In genomic region chr5:147584648-147585047, GRCm38 (mm10) we compare ENCODE assay signal across 15 mouse cellular contexts.
DNase-seq lines count a peak whose midpoint lies in the region; ATAC-seq lines count a peak whose summit lies in the region.
"Had no signal": no experiment of that assay in that cellular context is flagged by ENCODE, and none has a peak within 500 bp of the region (broad histone marks: within the 10 kb centered on the region; RNA-seq: fewer than 3 reads in every experiment).

No protein-coding gene starts in this region.

- no peak for ATAC-seq in heart, embryonic 13.5 days (ENCODE audit: extremely low read depth, insufficient number of reproducible peaks, low FRiP score, low TSS enrichment)
- no peak for ATAC-seq in kidney, embryonic 14.5 days (ENCODE audit: low FRiP score, low TSS enrichment)
- ATAC-seq in lung, embryonic 15.5 days (ENCODE audit: borderline replicate concordance, extremely low read depth, low FRiP score, low TSS enrichment): no peak
- no peak for ATAC-seq in erythroid progenitor cell, adult 5-6 weeks (replicated peaks; ENCODE audit: low FRiP score, poor library complexity, severe bottlenecking)
- no peak for ATAC-seq in hindbrain, embryonic 13.5 days (ENCODE audit: low FRiP score)
- ATAC-seq: forebrain, embryonic 14.5 days had no signal

- H3K4me1 ChIP-seq in heart, embryonic 13.5 days: peaks cover 6% of the 10 kb centered on the region
- H3K4me1 ChIP-seq in kidney, embryonic 14.5 days (ENCODE audit: control insufficient read depth, insufficient read depth, low read length): 0 out of 2 replicates have a peak, but pooled peaks cover 2% of the 10 kb centered on the region
- peaks cover 5% of the 10 kb centered on the region for H3K4me1 ChIP-seq in lung, embryonic 15.5 days
- H3K4me1 ChIP-seq in hindbrain, embryonic 13.5 days (replicated peaks): peaks cover under 1% of the 10 kb centered on the region; the same call in 1 of the 2 replicates
- H3K4me1 ChIP-seq: embryonic facial prominence, embryonic 13.5 days; stomach, embryonic 15.5 days had no signal

- 59% methylated on average over 9 of the region's 9 CpGs for WGBS in heart, embryonic 13.5 days
- WGBS in kidney, embryonic 14.5 days: 72% methylated on average over 9 of the region's 9 CpGs
- WGBS in lung, embryonic 15.5 days: 60% methylated on average over 9 of the region's 9 CpGs
- 77% methylated on average over 9 of the region's 9 CpGs for WGBS in hindbrain, embryonic 13.5 days

- no peak overlapping the region for H3K4me2 ChIP-seq in heart, embryonic 13.5 days
- no peak overlapping the region for H3K4me2 ChIP-seq in kidney, embryonic 14.5 days (replicated peaks; ENCODE audit: low read depth, low read length)
- H3K4me2 ChIP-seq in lung, embryonic 15.5 days: no peak overlapping the region
- H3K4me2 ChIP-seq in hindbrain, embryonic 13.5 days: no peak overlapping the region
- H3K4me2 ChIP-seq: embryonic facial prominence, embryonic 13.5 days; liver, embryonic 15.5 days; midbrain, embryonic 11.5 days; stomach, embryonic 15.5 days had no signal

- H3K9ac ChIP-seq in heart, embryonic 13.5 days: no peak overlapping the region
- H3K9ac ChIP-seq in kidney, embryonic 14.5 days (ENCODE audit: low read depth, low read length): no peak overlapping the region
- no peak overlapping the region for H3K9ac ChIP-seq in lung, embryonic 15.5 days
- H3K9ac ChIP-seq in hindbrain, embryonic 13.5 days: no peak overlapping the region
- H3K9ac ChIP-seq: embryonic facial prominence, embryonic 13.5 days; liver, embryonic 15.5 days; stomach, embryonic 15.5 days had no signal

- peak; percentile 26 for DNase-seq in gastrocnemius, postnatal 25 days
- no peak for DNase-seq in gastrocnemius, postnatal 10 days
- DNase-seq in thymus, postnatal 25 days: no peak

- peaks cover 12% of the 10 kb centered on the region; the same call in 1 of the 2 replicates for H3K36me3 ChIP-seq in heart, embryonic 13.5 days
- no peaks in the 10 kb centered on the region for H3K36me3 ChIP-seq in kidney, embryonic 14.5 days (ENCODE audit: control insufficient read depth, insufficient read depth, low read length)
- no peaks in the 10 kb centered on the region for H3K36me3 ChIP-seq in lung, embryonic 15.5 days
- H3K36me3 ChIP-seq in hindbrain, embryonic 13.5 days: no peaks in the 10 kb centered on the region
- H3K36me3 ChIP-seq: embryonic facial prominence, embryonic 13.5 days; G1E; limb, embryonic 10.5 days; liver, embryonic 15.5 days; stomach, embryonic 15.5 days had no signal

- no peak overlapping the region for H3K4me3 ChIP-seq in heart, embryonic 13.5 days
- no peak overlapping the region for H3K4me3 ChIP-seq in kidney, embryonic 14.5 days (ENCODE audit: low read length)
- H3K4me3 ChIP-seq in lung, embryonic 15.5 days: no peak overlapping the region
- H3K4me3 ChIP-seq in hindbrain, embryonic 13.5 days: no peak overlapping the region
- H3K4me3 ChIP-seq: embryonic facial prominence, embryonic 13.5 days; limb, embryonic 10.5 days; liver, embryonic 15.5 days; stomach, embryonic 15.5 days had no signal

- peak overlapping the region; percentile 59; the same call in 1 of the 2 replicates for H3K27ac ChIP-seq in heart, embryonic 13.5 days (replicated peaks)
- H3K27ac ChIP-seq in kidney, embryonic 14.5 days (ENCODE audit: low read depth, low read length): peak overlapping the region; percentile 17; the same call in 1 of the 2 replicates
- peak overlapping the region; percentile 55; the same call in 1 of the 2 replicates for H3K27ac ChIP-seq in lung, embryonic 15.5 days
- no peak overlapping the region for H3K27ac ChIP-seq in hindbrain, embryonic 13.5 days
- H3K27ac ChIP-seq: embryonic facial prominence, embryonic 13.5 days; limb, embryonic 10.5 days; liver, embryonic 15.5 days; stomach, embryonic 15.5 days had no signal

- no peaks in the 10 kb centered on the region for H3K27me3 ChIP-seq in heart, embryonic 13.5 days (replicated peaks)
- H3K27me3 ChIP-seq in kidney, embryonic 14.5 days (ENCODE audit: control insufficient read depth, insufficient read depth, low read length): no peaks in the 10 kb centered on the region
- H3K27me3 ChIP-seq in lung, embryonic 15.5 days: no peaks in the 10 kb centered on the region
- H3K27me3 ChIP-seq in hindbrain, embryonic 13.5 days: no peaks in the 10 kb centered on the region
- H3K27me3 ChIP-seq: embryonic facial prominence, embryonic 13.5 days; liver, embryonic 15.5 days; stomach, embryonic 15.5 days had no signal

- H3K9me3 ChIP-seq in heart, embryonic 13.5 days: no peaks in the 10 kb centered on the region
- no peaks in the 10 kb centered on the region for H3K9me3 ChIP-seq in kidney, embryonic 14.5 days (ENCODE audit: control insufficient read depth, low read length)
- H3K9me3 ChIP-seq in lung, embryonic 15.5 days: no peaks in the 10 kb centered on the region
- no peaks in the 10 kb centered on the region for H3K9me3 ChIP-seq in hindbrain, embryonic 13.5 days
- H3K9me3 ChIP-seq: embryonic facial prominence, embryonic 13.5 days; G1E; limb, embryonic 10.5 days; liver, embryonic 15.5 days; stomach, embryonic 15.5 days had no signal
